Mouse (Mus musculus) MEL (cell line): ENCODE results near the gene Cyp39a1.

Experiments
- GATA1 ChIP-seq: IDR thresholded peaks from 2 replicates; pipeline ENCODE4 v1.6.1; 2011; ENCODE audit warnings: low read depth, low read length, improper control_type of control experiment
- USF2 ChIP-seq, 2 experiments: IDR thresholded peaks; 2 replicates each; pipeline ENCODE4 v1.6.1; 2011 to 2012; ENCODE audit warnings: improper control_type of control experiment in 2 of 2, low read length in 2 of 2, borderline replicate concordance in 1 of 2, inconsistent platforms in 1 of 2, low read depth in 1 of 2, mild to moderate bottlenecking in 1 of 2; ENCODE audit not compliant: insufficient read depth in 1 of 2

DNA sequence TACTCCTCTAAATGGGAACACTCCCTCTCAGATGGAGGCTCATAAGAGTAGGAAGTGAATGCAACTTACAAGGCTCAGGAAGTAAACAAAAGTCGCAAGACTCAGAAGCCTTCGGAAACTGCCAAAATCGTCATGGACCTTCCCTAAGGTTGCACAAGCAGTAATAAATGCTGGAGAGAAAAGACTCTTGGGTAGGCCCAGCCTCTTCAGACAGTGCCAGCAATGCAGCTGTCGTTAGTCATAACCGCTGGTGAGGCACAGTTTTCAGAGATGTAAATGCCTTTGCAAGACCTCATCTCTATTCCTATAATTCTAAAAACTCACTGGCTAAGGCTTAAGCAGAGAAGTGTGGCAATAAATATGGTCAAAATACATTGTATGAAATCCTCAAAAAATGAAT lies 121.0 kb downstream of the Cyp39a1 start:
- TF ChIP-seq USF2 (IDR thresholded peaks at IDR 0.05; ENCODE audit: borderline replicate concordance in 1 of 2, insufficient read depth in 1 of 2, low read depth in 1 of 2, low read length in 2 of 2), result no peak
- TF ChIP-seq GATA1, result no peak
